Mouse (Mus musculus): ENCODE measurements around the gene Arcn1.

Gene Arcn1

GRCm38 (mm10) chr9:44691671-44692520, 75.7 kb downstream of the Arcn1 start:
- intact Hi-C loops (cut with DNase I) = no loop called here

All from adrenal gland (tissue).